Mouse (Mus musculus): ENCODE measurements at regions not wholly inside any gene's neighbourhood (a gene's known extent, or its start where the extent isn't known, plus 50 kb on each side); places are given as distances from the start of the nearest gene placed in this dataset.

- no peak for TF ChIP-seq CTCF (IDR thresholded peaks at IDR 0.05)
- no peak for TF ChIP-seq EP300 (IDR thresholded peaks at IDR 0.05)
Observed at GRCm38 (mm10) chr4:31853851-31854250, 110.0 kb upstream of the Map3k7 start.

Measured in lung, postnatal 0 days (tissue).